Mouse (Mus musculus): ENCODE data around the gene Ces1a.

The Ces1a gene

DNA sequence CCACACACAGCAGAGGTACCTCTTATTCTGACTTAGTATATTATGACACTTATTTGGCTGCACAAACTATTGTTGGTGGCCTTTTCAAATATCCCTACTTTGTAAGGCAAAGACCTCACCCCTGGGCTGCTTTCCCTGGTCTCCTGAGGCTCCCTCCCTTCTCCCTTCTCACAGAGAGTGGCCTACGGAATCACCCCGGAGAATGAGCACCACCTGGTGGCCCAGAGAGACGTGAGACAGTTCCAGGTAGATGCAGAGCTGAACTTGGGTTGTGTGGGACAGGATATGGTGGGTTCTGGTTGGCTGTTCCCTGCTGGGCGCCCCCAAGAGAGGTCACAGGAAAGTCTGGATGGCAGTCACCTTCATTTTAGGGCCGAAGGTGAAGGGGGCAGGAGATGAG is 51.2 kb downstream of the Ces1a start:
- peak; percentile 65 for DNase-seq (ENCODE audit: low spot score)

DNA sequence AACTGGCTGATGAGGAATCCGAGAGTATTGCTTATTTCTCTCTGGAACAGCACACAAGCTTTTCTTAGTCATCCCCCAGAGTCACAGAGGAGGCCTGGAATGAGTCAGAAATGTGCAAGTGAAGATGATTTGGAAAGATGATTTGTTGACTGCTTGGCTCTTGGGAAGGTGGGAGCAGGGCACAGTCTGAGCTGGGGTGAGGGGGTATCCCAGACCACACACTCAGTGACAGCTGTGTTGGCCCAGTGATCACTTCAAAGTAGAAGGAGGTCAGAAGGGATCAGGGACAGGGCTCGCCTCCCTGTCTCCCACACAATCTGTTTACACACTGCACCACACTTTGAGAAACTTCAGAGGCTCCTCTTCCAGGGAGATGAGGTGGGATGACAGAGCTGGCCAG is 63.6 kb downstream of the Ces1a start:
- no peak for DNase-seq (ENCODE audit: low spot score)

GRCm38 (mm10) chr8:92982491-92982890 is 65.5 kb downstream of the Ces1a start:
- no peak for DNase-seq (ENCODE audit: low spot score)

- DNase-seq (ENCODE audit: low spot score): no peak
Observed at GRCm38 (mm10) chr8:92976656-92977055, 71.3 kb downstream of the Ces1a start.

DNA sequence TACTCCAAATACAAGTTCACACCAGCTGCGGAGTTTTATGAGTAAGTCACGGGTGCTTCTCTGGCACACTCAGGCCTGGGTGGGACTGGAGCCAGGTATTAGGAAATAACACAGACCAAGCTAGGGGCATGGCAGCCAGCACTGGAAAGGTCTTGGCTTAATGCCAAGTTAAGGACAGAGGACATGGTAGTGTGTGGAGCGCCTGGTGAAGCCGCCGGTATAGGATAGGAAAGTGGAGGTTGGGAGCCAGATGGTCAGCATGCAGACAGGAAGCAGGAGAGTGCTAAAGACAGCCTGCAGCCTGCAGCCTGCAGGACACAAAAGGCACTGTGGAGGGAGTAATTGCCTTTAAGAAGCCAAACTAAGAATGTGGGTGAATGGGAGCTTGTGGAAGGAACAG is 75.0 kb downstream of the Ces1a start:
- peak; percentile 32 for DNase-seq (ENCODE audit: low spot score)

Data from urinary bladder, postnatal 25 days (tissue).